Mouse (Mus musculus): ENCODE data around the gene Adamts4.

- TF ChIP-seq POLR2A (IDR thresholded peaks at IDR 0.05; ENCODE audit: borderline replicate concordance, control insufficient read depth, low read depth, low read length) = no peak
- no peak for TF ChIP-seq CTCF (IDR thresholded peaks at IDR 0.05; ENCODE audit: control insufficient read depth, insufficient read depth, low read length)
These were observed 23.4 kb upstream of the Adamts4 start for GRCm38 (mm10) chr1:171226780-171227179.
